Mouse (Mus musculus) liver, adult 10 weeks (tissue): ENCODE measurements around the gene Selenos. TPM values are rescaled to one million over a fixed set of nuclear protein-coding genes. Genes with fewer than 3 reads are reported as not detected.

Source experiments
- polyA plus RNA-seq: library from polyadenylated mRNA; stranded (reverse); fragments of 350-450 nt; fragmentation: Illumina TruSeq; extraction: RNeasy Lipid Tissue Mini Kit (QIAGEN cat#74804); gene quantifications from one replicate; pipeline ENCODE4 v1.2.3, GENCODE M21; 2014; ENCODE audit warnings: low read depth, low replicate concordance

Selenos gene
- 101 TPM for polyA plus RNA-seq

GRCm38 (mm10) chr7:66079364-66080230 is at the start of gene Selenos:
TSS of gene Selenos (plus strand) at chr7:66079649.

DNA sequence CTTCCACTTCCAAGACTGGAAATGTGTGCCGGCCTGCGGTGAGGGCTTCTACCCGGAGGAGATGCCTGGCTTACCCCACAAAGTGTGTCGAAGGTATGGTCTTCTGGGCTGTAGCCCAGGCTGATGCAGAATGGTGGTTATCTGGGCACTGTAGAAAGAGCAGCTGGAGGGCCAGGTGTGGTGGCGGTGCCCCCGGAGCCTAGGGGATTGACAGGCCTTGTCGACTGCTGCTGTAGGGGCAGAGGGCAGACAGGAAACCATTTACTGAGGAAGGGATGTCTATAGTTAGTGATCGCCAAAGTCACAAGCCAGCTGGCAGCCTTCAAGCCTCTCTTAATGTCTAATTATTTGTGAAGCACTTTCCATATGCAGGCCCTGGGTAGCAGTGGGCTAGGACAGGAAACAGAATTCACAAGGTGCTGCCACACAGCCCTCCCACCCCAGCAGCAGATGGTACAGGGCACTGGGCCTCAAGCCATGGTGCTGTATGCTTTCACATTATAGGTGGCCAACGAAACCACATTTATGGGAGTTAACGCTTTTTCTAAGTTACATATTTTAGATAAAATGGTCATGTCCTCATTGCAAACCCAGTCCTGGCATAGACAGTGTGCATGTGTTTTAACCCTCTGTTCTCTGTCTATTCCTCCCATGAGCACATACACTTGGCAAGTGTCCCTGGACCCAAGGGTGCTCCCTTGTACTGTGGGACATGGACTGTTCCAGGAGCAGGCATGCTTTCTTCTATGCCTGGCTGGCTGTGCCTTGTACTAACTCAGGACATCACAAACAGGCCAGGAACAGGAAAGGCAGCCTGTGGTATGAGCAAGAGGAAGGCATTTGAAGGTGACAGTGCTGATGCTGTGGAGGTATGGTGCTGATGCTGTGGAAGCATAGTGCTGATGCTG is 35.6 kb upstream of the Selenos start, which contains the start of gene Gm45213:
TSS of gene Gm45213 (plus strand) at position 51 of the 908 bp plus-strand sequence.

GRCm38 (mm10) chr7:66058703-66059102 is 20.7 kb upstream of the Selenos start, which contains the start of gene Snrpa1:
TSS of gene Snrpa1 (plus strand) at chr7:66059003.

GRCm38 (mm10) chr7:66108961-66109854 is 29.8 kb downstream of the Selenos start, which contains the start of gene Chsy1:
TSS of gene Chsy1 (plus strand) at chr7:66109515.

Other genes with a start within 250 kb of the Selenos start
- 17.6 TPM for gene Pcsk6, start 217.9 kb upstream of the Selenos start, polyA plus RNA-seq
- not detected for gene Gm45213, start 36.0 kb upstream of the Selenos start, polyA plus RNA-seq
- 22.3 TPM for gene Snrpa1, start 20.6 kb upstream of the Selenos start, polyA plus RNA-seq
- gene Chsy1, start 29.9 kb downstream of the Selenos start, polyA plus RNA-seq = 2.8 TPM